Mouse (Mus musculus): ENCODE measurements at regions not wholly inside any gene's neighbourhood (a gene's known extent, or its start where the extent isn't known, plus 50 kb on each side); places are given as distances from the start of the nearest gene placed in this dataset.

GRCm38 (mm10) chr2:148336626-148337025 lies 58.5 kb upstream of the Sstr4 start:
- no peak for TF ChIP-seq CTCF (IDR thresholded peaks at IDR 0.05 in 2 of 3, conservative IDR thresholded peaks at IDR 0.05 in 1 of 3; ENCODE audit: control insufficient read depth in 1 of 3, insufficient read depth in 1 of 3, low read depth in 2 of 3, low read length in 3 of 3, poor library complexity in 1 of 3, severe bottlenecking in 1 of 3)
- TF ChIP-seq MEF2A (IDR thresholded peaks at IDR 0.05; ENCODE audit: extremely low read depth, insufficient replicate concordance, low read depth, low read length, poor library complexity, severe bottlenecking): no peak
- TF ChIP-seq POLR2A (IDR thresholded peaks at IDR 0.05; ENCODE audit: control insufficient read depth in 1 of 2, insufficient read depth in 1 of 2, low read depth in 1 of 2, low read length in 2 of 2, poor library complexity in 1 of 2): no peak
- no peak for TF ChIP-seq UBTF (IDR thresholded peaks at IDR 0.05; ENCODE audit: borderline replicate concordance, insufficient read depth, low read depth, low read length)
- TF ChIP-seq E2F4 (IDR thresholded peaks at IDR 0.05; ENCODE audit: borderline replicate concordance, low read depth, low read length): no peak
- no peak for TF ChIP-seq EP300 (IDR thresholded peaks at IDR 0.05; ENCODE audit: low read depth in 1 of 2, low read length in 2 of 2)
- TF ChIP-seq HCFC1 (IDR thresholded peaks at IDR 0.05; ENCODE audit: low read depth, low read length): no peak
- no peak for TF ChIP-seq ETS1 (IDR thresholded peaks at IDR 0.05; ENCODE audit: low read depth, low read length)
- no peak for TF ChIP-seq MYB (IDR thresholded peaks at IDR 0.05; ENCODE audit: low read depth, low read length)
- no peak for TF ChIP-seq ZMIZ1 (IDR thresholded peaks at IDR 0.05; ENCODE audit: low read depth, low read length)
